Mouse (Mus musculus) spleen, adult 2 months (tissue): ENCODE measurements around the gene Apba2.

Experiments
- CTCF ChIP-seq: fragments of 200-500 bp; IDR thresholded peaks from 2 replicates; pipeline ENCODE4 v1.5.1; 2011; ENCODE audit warnings: mild to moderate bottlenecking, inconsistent platforms; ENCODE audit not compliant: insufficient read depth, insufficient read length, insufficient replicate concordance; ENCODE audit errors: extremely low read depth
- POLR2A ChIP-seq: fragments of 200-500 bp; IDR thresholded peaks from 2 replicates; pipeline ENCODE4 v1.6.1; 2011; ENCODE audit warnings: low read depth, low read length, inconsistent platforms

DNA sequence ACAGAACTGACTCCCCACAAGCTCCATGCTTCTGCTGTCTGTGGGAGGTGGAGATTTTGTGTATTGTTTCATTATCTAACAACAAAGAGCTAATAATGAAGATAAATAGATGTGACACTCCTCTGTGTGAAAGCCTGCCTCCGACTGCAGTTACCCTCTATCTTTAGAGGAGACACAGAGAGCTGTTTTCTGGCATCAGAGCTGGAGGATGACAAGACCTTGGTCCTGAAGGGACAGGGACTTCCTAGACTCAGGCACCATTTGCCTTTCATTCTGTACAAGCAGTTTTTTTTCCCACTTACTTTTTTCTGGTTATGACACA is 20.9 kb downstream of the Apba2 start:
- TF ChIP-seq CTCF: no peak
- no peak for TF ChIP-seq POLR2A
